Comparison of ENCODE assay signal across 30 mouse cellular contexts in the genomic region with DNA sequence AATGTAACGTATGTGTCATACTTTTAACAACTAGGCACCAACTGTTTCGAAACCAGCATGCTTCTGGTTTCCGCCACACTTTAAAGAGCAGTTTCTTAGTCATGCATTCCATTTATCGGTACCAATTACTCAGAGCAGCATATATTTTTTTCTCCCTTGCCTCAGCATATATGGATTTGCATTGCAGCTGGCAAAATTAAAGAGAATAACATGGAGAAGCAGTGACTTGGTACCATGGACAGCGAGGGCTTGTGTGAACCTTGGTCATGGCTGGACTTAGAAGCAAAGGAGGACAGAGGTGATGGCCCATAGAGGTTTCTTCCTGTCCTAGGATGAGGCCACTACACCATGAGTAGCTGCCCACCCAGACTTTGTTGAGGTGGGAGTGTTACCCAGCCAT.
DNase-seq lines count a peak whose midpoint lies in the region; ATAC-seq and TF ChIP-seq lines count a peak whose summit lies in the region.
"Had no signal": no experiment of that assay in that cellular context is flagged by ENCODE, and none has a peak within 500 bp of the region (broad histone marks: within the 10 kb centered on the region; RNA-seq: fewer than 3 reads in every experiment).

No protein-coding gene starts in this region.

- no peak overlapping the region for H3K9ac ChIP-seq in lung, embryonic 14.5 days
- H3K9ac ChIP-seq in heart, embryonic 11.5 days (ENCODE audit: low read depth, low read length): no peak overlapping the region
- H3K9ac ChIP-seq: embryonic facial prominence, embryonic 12.5 days; heart, embryonic 13.5 days; hindbrain, embryonic 14.5 days; kidney, embryonic 15.5 days; limb, embryonic 12.5 days; midbrain, embryonic 13.5 days; neural tube, embryonic 15.5 days; stomach, embryonic 15.5 days had no signal

- H3K4me3 ChIP-seq in lung, embryonic 14.5 days (ENCODE audit: low read depth, low read length): no peak overlapping the region
- H3K4me3 ChIP-seq in heart, embryonic 11.5 days (ENCODE audit: low read depth, low read length): no peak overlapping the region
- H3K4me3 ChIP-seq: embryonic facial prominence, embryonic 12.5 days; forebrain, embryonic 10.5 days; heart, adult 2 months; heart, embryonic 13.5 days; kidney, embryonic 15.5 days; limb, embryonic 12.5 days; megakaryocyte, embryonic 14.5 days; midbrain, embryonic 13.5 days; neural tube, embryonic 15.5 days; stomach, embryonic 15.5 days had no signal

- no peaks in the 10 kb centered on the region for H3K9me3 ChIP-seq in lung, embryonic 14.5 days (ENCODE audit: low read depth, low read length)
- H3K9me3 ChIP-seq in heart, embryonic 11.5 days (replicated peaks; ENCODE audit: control insufficient read depth, low read length): no peaks in the 10 kb centered on the region
- H3K9me3 ChIP-seq: embryonic facial prominence, embryonic 12.5 days; forebrain, embryonic 10.5 days; heart, embryonic 13.5 days; kidney, embryonic 15.5 days; limb, embryonic 12.5 days; megakaryocyte, embryonic 14.5 days; midbrain, embryonic 13.5 days; neural tube, embryonic 15.5 days; stomach, embryonic 15.5 days had no signal

- no peaks in the 10 kb centered on the region for H3K27me3 ChIP-seq in lung, embryonic 14.5 days (ENCODE audit: insufficient read depth, low read length)
- no peaks in the 10 kb centered on the region for H3K27me3 ChIP-seq in heart, embryonic 11.5 days (ENCODE audit: control insufficient read depth, insufficient read depth, low read length)
- H3K27me3 ChIP-seq: embryonic facial prominence, embryonic 12.5 days; heart, embryonic 13.5 days; kidney, embryonic 15.5 days; megakaryocyte, embryonic 14.5 days; midbrain, embryonic 13.5 days; neural tube, embryonic 15.5 days; stomach, embryonic 15.5 days had no signal

- no peak for DNase-seq in frontal cortex, postnatal 14 days (ENCODE audit: low spot score in 2 of 2)
- peak; percentile 44 for DNase-seq in lung, embryonic 14.5 days
- DNase-seq in lung, adult 18-20 months: no peak
- DNase-seq in embryo, embryonic 10.5 days (ENCODE audit: low spot score): peak; percentile 30
- no peak for DNase-seq in frontal cortex, postnatal 10 days (ENCODE audit: low spot score in 2 of 2)
- DNase-seq: adrenal gland, adult 2 months; adrenal gland, postnatal 36 days; gastrocnemius, postnatal 25 days; heart, adult 2 months; heart, postnatal 10 days; layer of hippocampus, adult 9-11 months; lung, postnatal 4 days; right cerebral cortex, postnatal 25 days had no signal

- WGBS in lung, embryonic 14.5 days: 86% methylated on average over 5 of the region's 5 CpGs
- 89% methylated on average over 5 of the region's 5 CpGs for WGBS in heart, embryonic 11.5 days (ENCODE audit: insufficient replicate concordance)

- no peak overlapping the region for H3K4me2 ChIP-seq in lung, embryonic 14.5 days
- H3K4me2 ChIP-seq in heart, embryonic 11.5 days: no peak overlapping the region
- H3K4me2 ChIP-seq: embryonic facial prominence, embryonic 12.5 days; heart, embryonic 13.5 days; hindbrain, embryonic 14.5 days; kidney, embryonic 15.5 days; limb, embryonic 12.5 days; liver, embryonic 11.5 days; midbrain, embryonic 13.5 days; neural tube, embryonic 15.5 days; stomach, embryonic 15.5 days had no signal

- H3K36me3 ChIP-seq in lung, embryonic 14.5 days (ENCODE audit: insufficient read depth): no peaks in the 10 kb centered on the region
- H3K36me3 ChIP-seq in heart, embryonic 11.5 days (ENCODE audit: control insufficient read depth, insufficient read depth, low read length): no peaks in the 10 kb centered on the region
- H3K36me3 ChIP-seq: embryonic facial prominence, embryonic 12.5 days; forebrain, embryonic 10.5 days; heart, embryonic 13.5 days; kidney, embryonic 15.5 days; limb, embryonic 12.5 days; midbrain, embryonic 13.5 days; neural tube, embryonic 15.5 days; stomach, embryonic 15.5 days had no signal

- H3K27ac ChIP-seq in lung, embryonic 14.5 days (ENCODE audit: low read depth): no peak overlapping the region
- H3K27ac ChIP-seq in heart, embryonic 11.5 days (ENCODE audit: low read depth, low read length): no peak overlapping the region
- H3K27ac ChIP-seq: embryonic facial prominence, embryonic 12.5 days; forebrain, embryonic 10.5 days; heart, adult 2 months; heart, embryonic 13.5 days; hindbrain, embryonic 14.5 days; kidney, embryonic 15.5 days; limb, embryonic 12.5 days; midbrain, embryonic 13.5 days; neural tube, embryonic 15.5 days; stomach, embryonic 15.5 days had no signal

- peak; percentile 50; the same call in 1 of the 2 replicates for ATAC-seq in frontal cortex, adult (ENCODE audit: low TSS enrichment)
- ATAC-seq in lung, embryonic 14.5 days (ENCODE audit: insufficient read depth): no peak
- no peak for ATAC-seq in heart, embryonic 11.5 days (replicated peaks; ENCODE audit: insufficient number of reproducible peaks, low FRiP score, low TSS enrichment)
- ATAC-seq: CD4-positive, CD25-positive, alpha-beta regulatory T cell, adult 4 months; forebrain, embryonic 16.5 days; intestine, postnatal 0 days; lung, postnatal 0 days; midbrain, embryonic 13.5 days had no signal

- TF ChIP-seq CTCF in lung, embryonic 14.5 days (IDR thresholded peaks at IDR 0.05; ENCODE audit: low read depth): no peak

- no peaks in the 10 kb centered on the region for H3K4me1 ChIP-seq in lung, embryonic 14.5 days (ENCODE audit: insufficient read depth)
- no peaks in the 10 kb centered on the region for H3K4me1 ChIP-seq in heart, embryonic 11.5 days (ENCODE audit: control insufficient read depth, insufficient read depth, low read length)
- H3K4me1 ChIP-seq: embryonic facial prominence, embryonic 12.5 days; forebrain, embryonic 10.5 days; heart, embryonic 13.5 days; kidney, embryonic 15.5 days; megakaryocyte, embryonic 14.5 days; midbrain, embryonic 13.5 days; stomach, embryonic 15.5 days had no signal

Comparison
In these comparisons a context has a peak if more than half of its experiments do, and no peak if none do; other contexts are left out.
1. DNase-seq: peak in lung, embryonic 14.5 days (single experiment) and embryo, embryonic 10.5 days (single experiment); none in frontal cortex, postnatal 14 days (0 of 2), lung, adult 18-20 months (0 of 2) and frontal cortex, postnatal 10 days (0 of 2).